15 mouse cellular contexts compared by ENCODE assay signal in the genomic region with DNA sequence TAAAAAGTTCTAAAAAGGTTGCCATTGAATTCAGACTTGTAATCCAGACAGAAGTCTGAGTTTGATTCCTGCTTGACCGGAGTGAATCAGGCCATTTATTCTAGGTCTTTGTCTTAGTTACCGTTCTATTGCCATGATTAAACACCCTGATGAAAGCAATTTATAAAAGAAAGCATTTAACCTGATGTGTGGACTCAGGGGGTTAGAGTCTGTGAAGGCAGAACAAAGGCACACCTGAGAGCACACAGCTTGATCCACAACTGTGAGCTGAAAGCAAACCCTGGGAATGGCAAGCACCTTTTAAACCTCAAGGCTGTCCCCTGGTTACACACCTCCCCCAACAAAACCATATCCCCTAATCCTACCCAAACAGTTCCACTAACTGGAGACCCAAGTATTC.
"Had no signal": no experiment of that assay in that cellular context is flagged by ENCODE, and none has a peak within 500 bp of the region (broad histone marks: within the 10 kb centered on the region; RNA-seq: fewer than 3 reads in every experiment).

No protein-coding gene starts in this region.

- H3K4me3 ChIP-seq: heart, embryonic 13.5 days; heart, embryonic 15.5 days; hindbrain, embryonic 13.5 days; hindbrain, embryonic 15.5 days; layer of hippocampus, adult 2 months; left cerebral cortex, adult 2 months; limb, embryonic 13.5 days; limb, embryonic 15.5 days; liver, embryonic 12.5 days had no signal

- H3K9ac ChIP-seq: heart, embryonic 13.5 days; heart, embryonic 15.5 days; hindbrain, embryonic 13.5 days; hindbrain, embryonic 15.5 days; limb, embryonic 13.5 days; limb, embryonic 15.5 days; liver, embryonic 12.5 days; liver, embryonic 14.5 days had no signal

- H3K36me3 ChIP-seq: heart, embryonic 13.5 days; heart, embryonic 15.5 days; hindbrain, embryonic 13.5 days; hindbrain, embryonic 15.5 days; limb, embryonic 13.5 days; limb, embryonic 15.5 days; liver, embryonic 12.5 days had no signal

- H3K27me3 ChIP-seq: heart, embryonic 13.5 days; heart, embryonic 15.5 days; hindbrain, embryonic 13.5 days; hindbrain, embryonic 15.5 days; limb, embryonic 13.5 days; limb, embryonic 15.5 days; liver, embryonic 12.5 days had no signal

- ATAC-seq: hindbrain, postnatal 0 days; intestine, embryonic 16.5 days; liver, embryonic 12.5 days had no signal

- H3K9me3 ChIP-seq: heart, embryonic 13.5 days; heart, embryonic 15.5 days; hindbrain, embryonic 13.5 days; hindbrain, embryonic 15.5 days; limb, embryonic 13.5 days; limb, embryonic 15.5 days; liver, embryonic 12.5 days had no signal

- DNase-seq: gastrocnemius, postnatal 14 days; gastrocnemius, postnatal 36 days had no signal

- H3K4me2 ChIP-seq: heart, embryonic 11.5 days; heart, embryonic 13.5 days; heart, embryonic 15.5 days; hindbrain, embryonic 13.5 days; hindbrain, embryonic 15.5 days; limb, embryonic 13.5 days; limb, embryonic 15.5 days; liver, embryonic 12.5 days had no signal

- H3K4me1 ChIP-seq: heart, embryonic 15.5 days; hindbrain, embryonic 13.5 days; hindbrain, embryonic 15.5 days; limb, embryonic 13.5 days; limb, embryonic 15.5 days; liver, embryonic 12.5 days had no signal

- H3K27ac ChIP-seq: heart, embryonic 13.5 days; heart, embryonic 15.5 days; hindbrain, embryonic 13.5 days; hindbrain, embryonic 15.5 days; hindbrain, postnatal 0 days; layer of hippocampus, adult 2 months; left cerebral cortex, adult 2 months; limb, embryonic 13.5 days; limb, embryonic 15.5 days; liver, embryonic 12.5 days; liver, embryonic 14.5 days had no signal
